Mouse (Mus musculus) urinary bladder, postnatal 4 days (tissue): Measurements from ENCODE around the gene Zdhhc16.

Source experiments
- DNase-seq, 2 experiments: peaks; one replicate each; pipeline ENCODE4 v3.0.0; 2021 to 2022; ENCODE audit warnings: low spot score in 2 of 2

Gene Zdhhc16

DNA sequence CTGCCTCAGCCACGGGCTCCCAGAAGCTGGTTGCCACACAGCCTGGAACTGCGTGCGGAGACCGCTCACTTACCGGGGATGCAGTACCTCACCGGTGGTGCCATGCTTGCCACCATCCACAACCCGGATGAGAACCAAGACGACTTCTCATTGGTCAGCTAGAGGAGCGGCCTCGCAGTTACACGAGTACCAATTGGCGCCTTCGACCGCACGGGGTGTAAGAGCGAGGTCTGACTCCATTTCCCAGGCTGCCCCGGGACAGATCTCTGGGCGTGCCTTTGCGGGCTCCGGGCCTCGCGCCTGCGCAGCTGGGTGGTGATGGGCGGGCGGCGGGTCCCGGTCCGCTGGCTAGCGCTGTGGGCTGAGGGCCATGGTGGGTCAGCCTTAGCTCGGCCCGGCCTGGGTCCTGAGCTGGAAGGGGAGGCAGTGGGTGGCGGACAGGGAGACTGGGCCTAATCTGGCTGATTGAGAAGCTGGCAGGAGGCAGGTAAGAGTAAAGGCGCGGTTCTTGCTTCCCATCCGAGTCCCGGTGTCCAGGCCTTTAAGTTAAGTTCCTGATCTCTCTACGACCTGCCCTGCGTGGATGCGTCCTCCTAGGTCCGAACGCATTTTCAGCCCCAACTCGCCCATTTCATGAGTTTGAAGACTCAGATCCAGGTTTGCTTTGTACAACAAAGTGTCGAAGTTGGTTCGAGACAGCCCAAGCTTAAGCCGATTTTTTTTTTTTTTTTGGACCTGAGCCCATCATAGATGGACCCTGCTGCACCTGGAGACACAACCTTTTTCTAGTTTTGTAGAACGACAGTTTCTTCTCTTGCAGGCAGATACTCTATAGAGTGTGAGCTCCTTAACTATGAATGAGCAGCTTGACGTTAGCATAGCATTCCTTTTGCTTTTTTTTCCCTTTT is at the start of gene Zdhhc16, which contains the start of gene Exosc1:
TSS of gene Zdhhc16 (plus strand) at position 302 of the 908 bp plus-strand sequence.
TSS of gene Exosc1 (minus strand) at position 245 of the 908 bp plus-strand sequence.
- peak; percentile 97 for DNase-seq

DNA sequence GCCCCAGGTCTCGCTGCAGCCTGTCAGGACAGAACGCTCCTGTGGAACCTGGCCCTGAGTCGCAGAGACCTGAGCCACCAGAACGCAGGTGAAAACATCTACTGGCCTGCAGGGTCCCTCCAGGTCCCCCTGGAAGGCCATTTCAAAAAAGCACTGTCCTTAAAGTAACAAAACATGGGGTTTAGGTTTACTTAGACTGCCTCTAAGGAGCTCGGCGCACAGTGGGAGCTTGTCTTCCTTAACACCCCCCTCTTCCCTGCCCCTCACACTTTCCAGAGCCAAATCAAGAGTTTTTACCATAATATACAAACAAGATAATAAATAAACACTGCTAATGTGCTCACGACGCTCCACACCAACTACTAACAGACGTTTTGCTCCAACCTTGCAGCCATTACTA is 49.4 kb upstream of the Zdhhc16 start:
- no peak for DNase-seq

- DNase-seq, result no peak
Measured at GRCm38 (mm10) chr19:41888191-41888590, 45.1 kb upstream of the Zdhhc16 start.

DNA sequence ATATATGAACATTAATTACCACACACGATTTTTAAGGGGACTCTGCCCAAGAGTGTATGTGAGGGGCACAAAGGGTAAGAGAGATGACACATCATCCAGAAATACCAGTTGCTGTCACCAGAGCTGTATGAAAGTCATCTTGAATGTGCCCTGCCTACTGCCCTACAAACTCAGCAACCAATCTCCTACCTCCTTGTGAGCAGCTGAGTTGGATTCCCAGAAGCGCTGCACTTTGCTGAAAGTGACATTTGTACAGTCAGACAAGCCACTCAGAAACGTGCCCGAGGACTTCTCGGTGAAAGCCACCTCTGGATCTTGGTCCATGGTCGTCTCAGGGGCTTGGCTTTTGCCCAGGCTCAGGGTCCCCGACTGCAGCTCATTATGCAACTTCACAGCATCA is 38.3 kb upstream of the Zdhhc16 start:
- no peak for DNase-seq

DNA sequence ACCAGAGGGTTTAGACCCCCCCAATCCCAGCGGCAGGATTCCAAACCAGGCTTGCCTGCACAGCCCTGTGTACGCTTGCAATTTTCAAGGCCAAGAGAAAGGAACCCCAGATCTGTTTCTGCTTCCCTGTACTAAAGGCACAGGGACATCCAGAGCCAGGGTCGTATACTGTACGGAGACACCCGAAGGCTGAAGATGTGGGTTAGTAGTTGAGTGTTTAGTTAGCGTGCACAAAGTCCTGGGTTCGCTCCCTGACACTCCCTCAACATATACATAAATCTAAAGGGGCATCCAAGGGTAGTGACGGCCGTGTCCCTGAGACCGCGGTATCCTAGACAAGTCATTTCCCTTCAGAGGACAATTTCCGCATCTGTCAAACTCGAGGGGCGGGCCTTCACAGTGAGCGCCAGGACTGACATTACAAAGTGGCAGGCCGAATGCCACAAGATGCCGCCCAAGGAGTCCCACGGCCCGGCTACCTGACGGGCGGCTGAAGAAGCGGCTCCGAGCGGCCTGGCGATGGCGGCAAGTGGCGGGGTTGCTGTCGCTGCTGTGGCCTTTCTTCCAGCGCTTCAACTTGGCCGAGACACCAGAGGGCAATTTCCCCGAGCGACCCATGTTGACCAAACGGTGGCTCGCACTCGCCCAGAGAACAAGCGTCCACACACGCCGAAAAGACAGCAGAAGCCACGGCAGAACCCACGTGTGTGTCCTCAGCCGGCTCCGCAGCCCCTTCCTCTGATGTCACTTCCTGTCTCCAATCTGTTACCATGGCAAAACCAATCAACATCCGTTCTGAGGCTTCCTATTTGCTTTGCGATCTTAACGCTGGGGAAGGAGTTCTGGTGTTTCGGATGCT is 37.6 kb upstream of the Zdhhc16 start, which contains the start of gene Rrp12:
TSS of gene Rrp12 (minus strand) at position 714 of the 859 bp plus-strand sequence.
- peak; percentile 62 to 74 for DNase-seq

- no peak for DNase-seq
Measured at GRCm38 (mm10) chr19:41896319-41896711, 37.0 kb upstream of the Zdhhc16 start.

GRCm38 (mm10) chr19:41898860-41899259 is 34.4 kb upstream of the Zdhhc16 start:
- DNase-seq, result no peak

DNA sequence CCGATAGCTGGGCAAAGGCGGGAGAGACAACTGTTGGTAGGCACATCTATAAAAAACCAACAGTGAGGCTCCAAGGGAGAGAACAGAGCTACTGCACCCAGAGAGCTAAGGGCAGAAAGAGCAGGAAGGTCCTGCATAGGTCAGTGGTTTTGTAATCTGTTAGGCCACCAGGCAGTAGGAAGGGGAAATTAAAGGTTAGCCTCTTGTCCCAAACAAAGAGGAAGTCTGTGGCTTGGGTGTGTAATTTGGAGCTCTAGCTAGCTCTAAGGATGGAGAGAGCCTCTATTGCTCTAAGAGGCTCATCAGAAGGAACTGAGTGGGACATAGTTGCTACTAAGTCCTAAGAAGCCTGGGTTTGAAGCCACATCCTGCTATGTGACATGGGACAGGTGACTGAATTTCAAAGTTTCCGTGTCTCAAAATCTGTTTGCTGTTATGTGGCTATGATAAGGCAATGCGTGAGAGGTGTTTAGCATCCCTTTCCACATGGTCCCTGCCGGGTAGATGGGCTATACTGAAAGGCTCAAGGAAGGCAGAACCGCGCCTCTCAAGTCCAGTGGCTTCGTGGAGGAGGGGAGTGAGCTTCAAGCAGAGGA is 32.7 kb upstream of the Zdhhc16 start:
- DNase-seq, result no peak

- no peak for DNase-seq
Measured at GRCm38 (mm10) chr19:41901696-41902095, 31.6 kb upstream of the Zdhhc16 start.

- no peak for DNase-seq
Measured at GRCm38 (mm10) chr19:41902848-41903593, 30.3 kb upstream of the Zdhhc16 start.

- DNase-seq, result no peak
Measured at GRCm38 (mm10) chr19:41905246-41905645, 28.0 kb upstream of the Zdhhc16 start.

DNA sequence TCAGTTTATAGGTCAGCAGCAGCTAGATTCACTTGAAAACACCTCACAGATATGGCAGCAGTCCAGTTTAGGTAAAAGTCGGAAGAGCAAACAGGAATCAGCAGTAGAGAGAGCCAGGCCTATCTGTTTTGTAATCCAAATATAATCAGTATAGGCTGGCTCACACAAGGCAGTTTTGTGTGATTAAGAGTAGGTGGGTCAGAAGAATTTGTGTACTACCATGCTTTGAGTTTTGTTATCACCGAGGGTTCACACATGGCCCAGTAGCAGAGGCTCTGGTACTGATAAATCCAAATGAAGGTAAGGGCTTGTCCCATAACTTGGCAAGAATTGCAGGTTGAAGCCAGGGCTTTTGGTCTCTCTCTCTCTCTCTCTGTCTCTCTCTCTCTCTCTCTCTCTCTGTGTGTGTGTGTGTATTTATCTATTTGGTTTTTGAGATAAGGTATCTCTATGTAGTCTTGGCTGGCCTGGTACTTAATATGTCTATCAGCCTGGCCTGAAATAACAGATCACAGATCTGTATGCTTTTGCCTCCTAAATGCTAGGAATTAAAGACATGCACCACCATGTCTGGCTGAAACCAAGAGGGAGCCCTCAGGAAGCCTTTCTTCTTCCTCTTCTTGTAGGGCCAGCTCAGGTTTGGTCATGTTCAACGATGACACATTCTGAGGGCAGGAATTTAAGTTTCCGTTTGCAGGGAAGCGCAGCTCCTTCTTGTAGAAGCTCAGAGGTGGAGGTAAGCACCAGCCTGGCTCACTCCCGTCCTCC is 26.8 kb upstream of the Zdhhc16 start:
- no peak for DNase-seq

DNA sequence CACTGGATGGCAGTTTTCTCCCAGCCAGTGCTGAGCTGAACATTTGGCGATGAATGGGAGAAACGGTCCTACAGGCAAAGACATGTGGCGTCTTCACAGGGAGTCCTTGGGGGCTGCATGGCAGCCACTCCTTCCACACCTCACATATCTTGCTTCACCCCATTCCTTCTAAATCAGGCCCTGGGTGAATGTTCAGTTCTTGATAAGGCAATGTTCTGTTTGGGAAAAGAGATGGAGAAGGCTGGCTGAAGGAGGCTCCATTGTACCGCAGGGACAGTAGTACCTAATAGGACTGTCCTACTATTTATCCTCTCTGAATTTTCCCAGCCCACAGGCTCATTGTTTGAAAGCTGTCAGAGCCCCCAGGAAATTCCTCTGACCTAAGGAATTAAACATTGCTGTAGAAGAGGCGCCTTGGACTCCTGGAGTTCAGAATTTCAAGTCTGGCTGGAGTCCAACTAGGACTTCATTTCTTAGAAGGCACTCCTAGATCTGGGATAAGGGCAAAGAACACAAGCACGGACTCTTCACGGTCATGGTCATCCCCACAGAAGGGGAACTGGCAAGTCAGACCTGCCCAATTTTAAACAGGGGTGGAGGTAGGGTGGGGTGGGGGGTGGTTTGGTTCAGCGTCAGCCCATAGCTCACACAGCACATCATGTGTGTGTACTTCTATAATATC is 26.1 kb upstream of the Zdhhc16 start:
- no peak for DNase-seq

GRCm38 (mm10) chr19:41908736-41909135 is 24.5 kb upstream of the Zdhhc16 start:
- no peak for DNase-seq

DNA sequence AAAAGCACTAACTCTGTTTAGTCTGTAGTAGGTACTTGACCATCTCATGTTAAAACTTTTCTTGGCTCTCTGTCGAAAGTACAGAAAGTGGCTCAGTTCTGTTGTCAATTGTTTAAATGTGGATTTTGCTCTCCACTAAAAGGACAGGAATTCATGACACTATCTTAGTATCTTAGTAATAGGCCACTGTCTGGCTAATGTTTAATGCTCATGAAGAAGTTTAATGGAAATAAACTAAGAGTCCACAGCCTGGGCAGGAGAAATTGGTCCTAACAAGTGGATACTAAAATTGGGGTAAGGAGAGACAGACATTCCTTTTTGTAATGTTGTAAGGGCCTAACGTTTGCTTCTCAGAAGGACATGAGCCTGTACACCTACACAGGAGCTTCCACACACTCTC is 22.9 kb upstream of the Zdhhc16 start:
- no peak for DNase-seq

GRCm38 (mm10) chr19:41911178-41912073 is 21.9 kb upstream of the Zdhhc16 start, which contains the start of gene Pgam1:
TSS of gene Pgam1 (plus strand) at chr19:41911923.
- DNase-seq, result peak; percentile 96 to 97

DNA sequence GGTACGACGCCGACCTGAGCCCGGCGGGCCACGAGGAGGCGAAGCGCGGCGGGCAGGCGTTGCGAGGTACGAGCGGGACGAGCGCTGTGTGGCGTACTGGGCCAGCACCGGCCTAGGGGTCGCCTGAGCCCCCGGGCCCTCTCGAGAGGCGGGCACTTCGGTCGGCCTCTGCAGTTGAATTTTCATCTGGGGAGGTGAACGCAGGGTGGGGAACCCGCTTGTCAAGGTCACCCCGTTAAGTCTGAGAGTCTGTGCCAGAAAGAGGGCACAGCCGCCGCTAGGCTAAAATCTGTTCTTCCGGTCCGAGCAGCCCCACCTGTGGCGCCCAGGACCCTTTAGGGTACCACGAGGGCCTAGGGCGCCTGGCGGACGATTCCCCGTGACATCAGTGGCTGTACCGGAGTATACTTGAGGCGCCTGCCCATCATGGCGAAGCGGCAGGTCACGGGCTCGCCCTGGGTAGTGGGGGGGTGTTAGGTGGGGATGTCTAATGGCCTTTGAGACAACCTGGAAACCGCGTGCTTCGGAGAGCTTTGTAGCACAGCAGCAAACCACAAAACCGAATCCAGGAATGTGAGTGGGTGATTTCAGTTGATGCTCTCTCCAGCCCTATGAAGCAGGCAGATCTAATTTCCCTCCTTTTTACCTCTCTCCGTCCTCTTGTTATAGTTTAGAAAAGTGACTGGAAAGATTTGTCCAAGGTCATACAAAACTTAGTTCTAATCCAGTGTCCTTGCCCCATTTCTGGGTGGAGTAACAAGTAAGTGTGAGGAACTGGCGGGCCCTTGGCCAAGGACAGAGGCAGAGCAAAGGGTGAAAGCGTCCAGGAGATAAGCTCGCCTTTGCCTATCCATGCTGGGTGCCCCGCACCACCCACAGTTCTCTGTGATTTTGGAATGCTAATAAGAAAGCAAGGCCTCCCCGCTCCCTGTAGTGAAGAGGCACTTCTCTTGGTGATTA is 20.9 kb upstream of the Zdhhc16 start:
- no peak for DNase-seq
